Mouse (Mus musculus): Measurements from ENCODE around the gene Psmb10. TPM values are rescaled to one million over a fixed set of nuclear protein-coding genes. Genes with fewer than 3 reads are reported as not detected.
"Not testable (repeated sequence)": the region's sequence is repeated elsewhere in the genome, so short reads cannot be mapped to it uniquely, and the experiment has no call there.

Psmb10 gene
- 10 to 100 TPM; 54.6 to 72.9 (median 62.2) TPM for total RNA-seq (2022)

DNA sequence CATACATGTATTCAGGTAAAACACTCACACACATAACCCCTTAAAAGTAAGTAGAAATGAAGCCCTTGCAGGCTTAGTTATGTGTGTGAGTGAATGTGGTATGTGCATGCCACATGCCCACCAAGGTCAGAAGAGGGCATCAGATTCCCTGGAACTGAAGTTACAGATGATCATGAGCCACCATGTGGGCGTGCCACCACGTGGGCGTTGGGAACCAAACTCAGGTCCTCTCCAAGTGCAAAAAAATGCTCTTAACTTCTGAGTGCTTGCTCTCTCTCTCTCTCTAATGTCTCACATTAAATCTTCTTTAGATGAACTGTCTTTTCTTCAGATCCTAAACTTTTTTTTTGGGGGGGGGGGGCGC is at the start of gene Psmb10:
Gene Psmb10, minus strand, starts transcription at position 139 of the 364 bp plus-strand sequence.
- DNase-seq (ENCODE audit: low spot score): no peak

DNA sequence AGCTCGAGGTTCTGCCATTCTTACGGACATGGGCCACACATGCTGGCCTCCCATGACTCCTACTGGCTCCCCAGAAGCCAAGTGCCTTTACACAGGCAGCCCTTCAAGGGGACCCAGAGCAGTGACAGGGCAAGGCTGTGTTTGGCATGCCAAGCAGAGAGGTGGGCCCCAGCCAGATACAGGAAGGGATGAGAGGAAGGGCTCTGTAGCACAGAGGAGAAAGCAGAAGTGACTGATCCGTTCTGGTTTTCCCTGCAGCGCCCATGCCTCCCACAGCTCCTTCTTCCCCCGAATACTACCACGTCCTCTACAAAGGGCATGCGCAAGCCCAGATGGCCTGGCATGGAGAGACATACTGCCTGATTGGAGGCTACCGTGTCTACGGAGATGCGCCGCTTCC is 45.2 kb upstream of the Psmb10 start:
- DNase-seq (ENCODE audit: low spot score): not testable (repeated sequence)

DNA sequence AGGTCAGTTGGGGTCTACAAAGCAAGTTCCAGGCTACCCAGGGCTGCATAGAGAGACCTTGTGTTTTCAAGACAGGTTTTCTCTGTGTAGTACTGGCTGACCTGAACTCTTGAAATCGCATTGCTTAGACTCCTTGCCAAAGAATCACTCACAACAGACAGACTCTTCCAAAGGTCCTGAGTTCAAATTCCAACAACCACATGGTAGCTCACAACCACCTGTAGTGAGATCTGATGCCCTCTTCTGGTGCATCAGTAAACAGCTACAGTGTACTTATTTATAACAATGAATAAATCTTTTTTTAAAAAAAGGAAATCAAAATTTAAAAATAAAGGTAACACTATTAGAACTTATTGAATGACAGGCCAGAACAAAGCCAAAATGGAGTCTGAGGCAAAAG is 42.9 kb upstream of the Psmb10 start:
- DNase-seq (ENCODE audit: low spot score): no peak

DNA sequence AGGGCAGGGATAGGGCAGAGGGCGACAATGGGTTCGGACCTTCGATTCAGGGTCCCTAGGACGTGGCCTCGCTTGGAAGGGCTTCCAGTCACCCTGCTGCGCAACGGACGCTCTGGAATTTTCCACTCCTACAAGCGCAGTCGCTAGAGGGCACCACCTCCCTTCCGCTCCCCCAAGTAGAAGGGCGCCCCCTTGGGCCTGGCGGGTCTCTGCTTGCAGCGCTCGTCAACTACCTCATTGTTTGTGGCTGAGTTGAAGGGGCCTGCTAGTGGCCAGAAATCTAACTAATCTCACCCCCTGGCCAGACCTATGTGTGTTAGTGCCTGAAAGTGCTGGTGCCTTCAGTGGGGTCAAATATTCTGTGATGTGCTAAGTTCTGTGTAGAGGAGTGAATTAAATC is 41.1 kb upstream of the Psmb10 start, which contains the start of gene Dpep3:
Gene Dpep3, minus strand, starts transcription at position 105 of the 400 bp plus-strand sequence.
- no peak for DNase-seq (ENCODE audit: low spot score)

DNA sequence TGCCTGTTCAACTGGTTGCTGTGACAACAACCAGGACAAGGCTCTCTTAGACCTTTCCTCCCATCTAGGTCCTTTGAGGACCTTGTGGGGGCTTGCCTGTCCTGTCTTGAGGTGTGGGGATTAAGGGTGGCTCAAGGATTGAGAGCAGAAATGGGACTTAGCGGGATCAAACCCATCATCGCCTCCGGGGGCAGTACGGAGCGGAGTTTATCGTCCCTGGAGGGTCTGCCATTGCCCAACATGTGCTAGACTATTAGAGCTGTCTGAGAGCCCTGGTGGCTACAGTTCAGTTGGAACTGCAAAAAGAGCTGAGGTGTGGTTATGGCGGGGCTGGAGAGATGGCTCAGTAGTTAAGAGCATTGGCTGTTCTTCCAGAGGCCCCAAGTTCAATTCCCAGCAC is 37.1 kb upstream of the Psmb10 start:
- DNase-seq (ENCODE audit: low spot score): no peak

DNA sequence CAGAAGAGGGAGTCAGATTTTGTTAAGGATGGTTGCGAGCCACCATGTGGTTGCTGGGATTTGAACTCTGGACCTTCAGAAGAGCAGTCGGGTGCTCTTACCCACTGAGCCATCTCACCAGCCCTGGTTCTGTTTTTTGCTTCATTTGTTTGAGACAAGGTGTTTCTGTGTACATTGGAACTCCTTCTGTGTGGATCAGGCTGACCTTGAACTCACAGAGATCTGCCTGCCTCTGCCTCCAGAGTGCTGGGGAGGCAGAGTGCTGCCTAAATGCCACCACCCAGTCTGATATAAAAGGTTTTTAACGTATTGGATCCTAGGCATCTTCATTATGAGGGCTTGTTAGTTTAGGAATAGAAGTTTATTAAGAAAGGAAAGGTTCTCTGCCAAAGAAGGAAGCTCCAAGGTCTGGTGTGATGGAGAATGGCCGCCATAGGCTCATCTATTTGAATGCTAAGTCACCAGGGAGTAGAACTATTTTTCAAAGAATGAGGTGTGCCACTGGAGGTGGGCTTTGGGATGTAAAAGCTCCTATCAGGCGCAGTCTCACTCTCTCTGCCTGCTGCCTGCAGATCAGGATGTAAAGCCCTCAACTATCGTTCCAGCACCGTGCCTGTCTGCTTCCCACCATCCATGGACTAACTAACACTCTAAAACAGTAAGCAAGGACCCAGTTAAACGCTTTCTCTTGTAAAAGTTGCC is 32.9 kb upstream of the Psmb10 start:
- no peak for DNase-seq (ENCODE audit: low spot score)

DNA sequence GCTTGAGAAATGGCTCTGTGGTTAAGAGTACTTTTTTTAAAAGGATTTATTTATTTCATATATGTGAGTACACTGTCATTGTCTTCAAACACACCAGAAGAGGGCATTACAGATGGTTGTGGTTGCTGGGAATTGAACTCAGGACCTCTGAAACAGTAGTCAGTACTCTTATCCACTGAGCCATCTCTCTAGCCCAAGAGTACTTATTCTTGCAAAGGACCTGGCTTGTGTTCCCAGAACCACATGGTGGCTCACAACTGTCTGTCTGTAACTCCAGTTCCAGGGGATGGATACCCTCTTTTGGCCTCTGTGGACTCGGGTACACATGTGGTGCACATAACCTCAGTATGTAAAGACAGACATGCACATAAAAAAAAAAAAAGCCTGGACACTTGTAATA is 31.1 kb upstream of the Psmb10 start:
- DNase-seq (ENCODE audit: low spot score): no peak

DNA sequence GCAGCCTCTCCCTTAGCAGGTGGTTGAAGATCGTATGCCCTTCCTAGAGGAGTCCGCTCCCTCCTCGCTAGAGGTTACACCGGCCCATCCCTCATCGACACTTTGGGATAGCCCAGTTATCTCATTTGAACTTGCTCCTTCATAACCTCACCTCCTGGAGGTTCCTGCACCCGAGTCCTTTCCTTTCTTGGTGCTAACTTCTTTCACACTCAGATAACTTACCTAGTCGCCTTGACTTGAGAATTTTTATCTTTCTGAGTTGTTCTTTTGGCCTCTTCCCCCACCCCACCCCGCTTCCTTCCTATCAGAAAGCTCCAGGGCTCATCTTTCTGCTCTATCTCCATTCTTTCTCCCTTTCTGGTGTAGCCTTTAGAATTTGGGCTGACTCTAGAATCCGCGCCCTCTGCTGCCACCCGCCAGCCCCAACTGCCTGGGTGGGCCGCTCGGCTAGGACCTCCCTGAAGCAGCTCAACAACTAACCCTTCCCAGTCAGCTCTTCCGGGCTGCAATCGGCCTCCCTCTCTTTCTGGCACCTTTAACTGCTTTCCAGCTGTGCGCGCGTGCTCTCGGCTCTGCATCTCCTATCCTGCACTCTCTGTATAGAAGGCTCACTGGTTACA is 28.6 kb upstream of the Psmb10 start:
- no peak for DNase-seq (ENCODE audit: low spot score)

DNA sequence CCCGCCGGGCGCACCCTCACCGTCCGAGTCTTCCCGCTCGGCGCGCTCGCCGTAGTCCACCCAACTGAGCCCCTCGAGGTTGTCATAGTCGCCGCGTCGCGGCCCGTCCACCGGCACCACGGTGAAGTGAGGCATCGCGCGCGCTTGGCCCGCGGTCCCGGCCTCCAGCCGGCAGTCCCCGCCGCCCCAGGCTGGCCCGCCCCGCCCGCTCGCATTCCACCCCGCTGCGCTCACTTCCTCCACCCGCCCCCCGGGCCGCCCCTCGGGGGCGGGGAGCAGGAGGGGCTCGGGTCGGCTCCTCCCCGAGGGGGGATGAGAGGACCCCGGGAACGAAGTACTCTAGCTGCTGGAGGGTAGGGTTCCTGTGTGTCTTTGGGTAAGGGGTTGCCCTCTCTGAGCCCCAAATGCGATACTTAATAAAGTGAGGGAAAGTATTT is 27.7 kb upstream of the Psmb10 start, which contains the start of gene Slc12a4:
Gene Slc12a4, minus strand, starts transcription at position 193 of the 437 bp plus-strand sequence.
- peak; percentile 76 for DNase-seq (ENCODE audit: low spot score)

DNA sequence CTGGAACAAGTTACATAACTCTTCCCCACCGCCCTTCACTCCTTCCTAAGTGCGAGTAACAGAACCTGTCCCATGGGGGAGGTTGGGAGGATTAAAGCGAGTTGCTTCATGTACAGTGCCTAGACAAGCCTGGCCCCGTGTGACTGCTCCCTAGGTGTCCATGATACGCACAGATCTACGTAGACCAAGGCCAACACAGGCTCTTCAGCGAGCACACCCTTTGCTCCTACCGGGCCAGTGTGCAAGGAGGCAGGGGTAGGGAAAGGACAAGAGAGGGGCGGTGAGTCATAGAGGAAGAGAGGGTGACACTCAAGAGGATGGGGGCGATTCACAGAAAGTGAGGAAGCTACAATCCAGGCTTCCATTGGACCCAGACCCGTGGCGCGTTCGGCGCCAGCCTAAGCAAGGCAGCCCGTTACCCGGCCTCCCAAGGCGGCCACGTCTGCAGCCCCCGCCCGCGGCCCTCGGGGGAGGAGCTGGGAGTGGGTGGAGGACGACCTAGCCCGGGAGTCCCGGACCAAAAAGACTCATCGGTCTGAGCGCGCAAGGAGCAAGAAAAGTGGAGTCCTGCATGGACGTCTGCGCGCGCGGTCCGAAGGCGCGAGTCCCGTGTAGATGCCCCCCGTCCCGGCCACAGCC is 27.1 kb upstream of the Psmb10 start:
- DNase-seq (ENCODE audit: low spot score): peak; percentile 18

DNA sequence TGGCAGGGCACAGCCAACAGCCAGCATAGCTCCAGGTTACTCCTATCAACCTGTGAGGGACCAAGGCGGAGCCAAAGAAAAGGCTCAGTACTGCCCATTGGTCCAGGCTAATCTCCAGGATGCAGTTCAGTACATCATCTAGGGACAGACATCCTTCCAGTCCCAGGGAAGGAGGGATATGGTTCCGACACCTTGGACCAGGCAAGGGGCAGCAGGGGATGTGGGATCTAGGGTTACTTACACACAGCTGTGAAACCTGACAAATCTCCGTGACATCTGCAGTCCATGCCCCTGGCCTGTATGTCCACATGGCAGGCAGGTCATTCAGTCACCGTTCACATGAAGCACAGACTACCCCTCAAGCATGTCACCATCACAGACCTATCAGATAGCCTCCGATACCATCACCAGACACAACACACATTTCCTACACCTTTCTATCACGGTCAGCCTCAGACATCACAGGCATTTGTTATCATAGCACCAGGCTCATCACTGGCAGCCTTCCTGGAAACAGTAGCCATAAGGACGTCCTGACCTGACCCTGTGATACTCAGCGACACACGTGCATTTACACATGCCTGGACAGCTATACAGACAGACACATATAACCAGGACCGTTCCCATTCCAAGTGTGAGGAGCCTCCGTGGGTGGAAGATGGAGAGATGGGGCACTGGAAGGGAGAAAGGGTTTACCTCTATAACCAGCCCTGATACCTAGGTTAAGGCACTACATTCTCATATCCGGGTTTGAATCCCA is 26.4 kb upstream of the Psmb10 start:
- DNase-seq (ENCODE audit: low spot score): no peak

DNA sequence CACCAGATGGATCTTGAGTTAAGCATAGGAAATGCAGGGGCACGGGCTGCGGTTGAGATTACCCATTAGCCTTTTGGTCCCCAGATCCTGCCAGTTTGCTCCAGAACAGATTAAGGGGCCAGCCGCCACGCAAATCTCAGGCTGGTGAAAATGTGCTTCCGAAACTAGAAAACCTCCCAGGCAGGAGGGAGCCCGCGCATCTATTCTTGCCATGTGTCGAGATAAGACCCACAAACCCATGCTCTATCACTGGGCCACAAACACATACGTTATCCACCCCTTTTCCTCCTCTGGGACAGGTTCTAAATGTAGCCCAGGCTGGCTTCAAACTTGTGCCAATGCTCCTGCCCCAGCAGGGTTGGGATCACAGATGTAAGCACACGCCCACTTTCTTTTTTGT is 23.3 kb upstream of the Psmb10 start:
- no peak for DNase-seq (ENCODE audit: low spot score)

DNA sequence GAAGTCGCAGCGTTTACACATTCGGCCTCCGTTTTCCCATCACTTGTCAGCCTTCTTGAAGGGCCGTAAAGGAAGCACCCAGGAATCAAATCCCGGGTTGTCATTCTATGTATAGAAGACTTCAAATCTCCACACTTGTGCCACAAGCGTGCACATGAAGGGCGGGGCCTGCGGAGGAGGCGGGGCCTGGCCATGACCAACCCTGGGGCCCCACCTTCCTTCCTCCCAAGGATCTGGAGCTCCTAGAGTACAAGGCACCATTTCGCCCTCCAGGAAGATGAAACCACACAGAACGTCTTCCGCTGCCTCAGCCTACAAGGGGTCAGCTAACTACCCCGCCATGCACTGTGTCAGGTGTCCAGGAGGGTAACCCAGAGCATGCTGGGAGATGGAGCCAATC is 22.9 kb upstream of the Psmb10 start:
- DNase-seq (ENCODE audit: low spot score): no peak

DNA sequence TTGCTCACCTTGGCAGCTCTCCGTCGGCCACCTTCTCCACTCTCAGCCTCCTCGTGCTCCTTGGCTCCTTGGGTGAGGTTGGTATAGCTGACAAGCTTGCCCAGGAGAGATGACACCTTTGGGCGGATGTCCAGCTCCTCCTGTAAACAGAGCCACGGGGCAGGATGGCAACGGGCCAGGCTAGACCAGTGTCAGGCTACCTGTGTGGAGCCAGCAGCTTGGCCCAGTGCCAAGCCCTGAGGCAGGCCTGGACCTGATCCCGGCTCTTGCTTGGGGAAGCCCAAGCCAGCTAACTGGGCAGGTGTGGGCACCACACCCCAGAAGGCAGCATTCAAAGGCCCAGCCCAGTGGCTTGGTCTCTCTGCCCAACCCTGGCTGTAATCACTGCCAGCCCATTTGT is 21.1 kb upstream of the Psmb10 start:
- peak; percentile 28 for DNase-seq (ENCODE audit: low spot score)

DNA sequence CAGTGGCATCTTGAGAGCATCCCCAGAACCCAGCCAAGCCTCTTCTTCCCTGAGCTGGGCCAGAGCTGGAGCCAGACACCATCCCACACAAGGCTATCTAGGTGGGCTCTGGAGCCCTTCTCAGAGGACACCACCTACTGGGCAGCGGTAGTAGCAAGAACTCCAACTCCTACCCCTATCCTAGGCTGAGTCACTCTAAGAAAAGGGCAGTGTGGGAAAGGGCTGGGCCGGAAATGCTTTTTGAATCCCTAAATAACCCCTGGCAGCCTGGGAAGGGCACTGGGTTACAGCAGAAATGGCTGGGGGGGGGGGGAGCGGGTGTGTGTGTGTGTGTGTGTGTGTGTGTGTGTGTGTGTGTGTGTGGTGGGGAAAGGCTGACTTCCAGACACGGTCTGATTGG is 19.6 kb upstream of the Psmb10 start:
- DNase-seq (ENCODE audit: low spot score): peak; percentile 75

DNA sequence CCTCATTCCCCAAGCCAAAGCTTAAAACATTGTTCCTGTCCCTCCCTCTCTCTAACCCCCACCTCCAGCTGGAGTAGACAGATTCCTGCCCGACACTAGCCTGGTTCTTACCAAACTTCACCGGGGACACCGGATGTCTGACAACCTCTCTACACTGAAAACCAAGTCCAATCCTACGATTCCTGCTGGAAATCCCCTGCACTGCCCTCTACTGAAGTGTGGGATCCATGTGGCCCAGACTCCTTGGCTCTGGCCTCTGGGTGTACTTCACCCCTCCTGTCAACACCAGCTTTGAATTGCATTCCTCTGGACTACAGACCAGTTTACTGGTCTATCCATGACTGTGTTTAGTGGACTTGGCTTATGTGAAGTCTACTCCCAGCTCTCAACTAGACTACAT is 18.3 kb upstream of the Psmb10 start:
- DNase-seq (ENCODE audit: low spot score): peak; percentile 45

DNA sequence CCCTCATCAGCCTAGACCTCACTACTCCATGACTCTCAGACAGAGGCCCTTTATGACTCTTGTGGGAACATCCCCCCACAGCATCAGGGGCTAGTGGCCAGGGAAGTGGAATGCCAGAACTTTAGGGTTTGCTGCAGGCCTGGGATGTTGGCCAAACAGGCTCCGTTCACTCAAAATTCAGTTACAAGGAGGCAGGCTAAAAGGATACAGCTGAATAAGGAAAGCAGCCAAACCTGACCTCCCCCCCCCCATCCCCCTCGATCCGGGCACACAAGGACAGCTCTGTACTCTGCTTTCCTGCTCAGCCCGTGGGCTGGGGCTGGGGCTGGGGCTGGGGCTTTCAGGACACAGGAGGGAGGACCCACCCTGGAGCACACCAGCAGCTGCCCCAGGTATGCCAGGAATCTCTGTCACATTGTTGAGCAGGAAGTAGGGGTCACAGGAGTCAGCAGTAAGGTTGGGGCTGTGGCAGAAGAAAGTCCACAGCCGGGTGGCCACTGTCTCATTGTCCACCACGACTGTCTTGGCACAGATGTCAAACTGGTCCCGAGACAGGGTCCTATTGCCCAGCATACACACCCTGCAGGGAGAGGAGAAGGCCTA is 12.9 kb upstream of the Psmb10 start:
- DNase-seq (ENCODE audit: low spot score): peak; percentile 33

DNA sequence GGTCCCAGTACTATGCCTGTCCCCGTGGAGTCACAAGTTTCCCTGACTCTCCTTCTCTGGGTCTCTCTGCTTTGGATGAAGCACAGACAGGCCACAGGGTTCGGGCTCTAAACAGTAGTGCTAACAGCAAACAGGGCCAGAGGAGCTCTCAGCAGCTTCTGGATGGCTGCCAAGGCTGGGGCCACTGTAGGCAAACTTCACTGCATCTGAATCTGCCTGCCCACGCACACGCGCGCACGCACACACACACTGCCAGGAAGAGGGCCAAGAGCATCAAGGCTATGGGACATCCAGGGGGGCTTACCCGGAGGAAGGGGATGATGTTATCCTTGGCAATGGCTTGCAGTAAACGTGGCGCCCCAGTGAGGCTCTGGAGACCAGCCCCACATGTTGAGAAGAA is 11.1 kb upstream of the Psmb10 start:
- DNase-seq (ENCODE audit: low spot score): no peak

DNA sequence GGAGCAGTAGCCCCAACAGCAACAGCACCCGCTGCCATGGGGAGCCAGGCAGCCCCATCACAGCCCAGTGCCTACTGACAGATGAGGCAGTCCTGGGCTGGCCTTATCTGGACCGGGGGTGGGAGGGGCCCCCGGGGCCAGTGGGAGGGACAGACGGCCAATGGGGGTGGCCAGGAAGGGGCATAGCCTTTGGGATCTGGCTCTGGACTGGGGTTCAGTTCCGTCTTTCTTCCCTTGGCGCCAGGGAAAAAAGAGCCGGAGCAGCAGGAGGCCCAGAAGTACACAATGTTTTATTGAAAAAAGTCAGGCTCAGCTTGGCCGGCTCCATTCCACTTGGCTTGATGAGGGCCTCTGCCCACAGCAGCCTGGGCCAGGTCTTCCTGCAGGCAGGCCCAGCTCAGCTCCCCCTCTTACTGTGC is 5.1 kb upstream of the Psmb10 start, which contains the start of gene Lcat:
Gene Lcat, minus strand, starts transcription at position 62 of the 419 bp plus-strand sequence.
- no peak for DNase-seq (ENCODE audit: low spot score)

DNA sequence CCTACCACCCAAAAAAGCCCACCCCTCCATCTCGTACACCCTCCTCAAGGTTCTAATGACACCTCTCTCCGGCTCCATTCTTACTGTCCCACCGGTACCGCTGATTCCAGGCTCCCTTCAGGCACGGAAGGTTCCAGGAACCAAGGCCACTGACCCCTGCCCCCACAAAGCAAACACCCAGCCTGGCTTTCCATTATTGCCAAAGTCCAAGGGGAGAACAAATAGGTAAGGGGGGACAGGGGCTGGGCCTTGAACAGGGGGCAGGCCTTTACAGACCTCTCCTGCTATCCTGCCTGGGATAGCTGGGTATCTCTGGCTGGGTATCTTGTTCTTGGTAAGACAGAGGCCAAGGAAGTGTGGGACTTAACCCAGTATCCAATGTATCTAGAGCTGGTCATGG is 4.3 kb upstream of the Psmb10 start:
- DNase-seq (ENCODE audit: low spot score): no peak

DNA sequence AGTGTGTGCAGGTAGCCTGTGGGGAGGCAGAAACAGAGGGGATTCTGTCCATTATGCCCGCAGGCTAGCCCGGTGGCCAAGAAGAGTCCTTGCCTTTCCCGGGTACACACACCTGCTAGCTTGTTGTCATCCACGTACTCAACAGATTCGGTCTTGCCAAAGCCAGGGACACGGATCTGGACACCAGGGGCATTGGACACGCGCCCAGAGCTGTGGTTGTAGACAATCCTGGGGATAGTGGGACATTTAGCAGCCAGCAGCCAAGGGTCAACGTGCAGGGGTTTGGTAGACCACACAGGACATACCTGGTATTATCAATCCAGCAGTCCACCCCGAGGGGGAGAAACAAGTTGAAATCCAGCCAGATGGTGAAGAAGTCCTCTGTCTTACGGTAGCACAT is 3.8 kb upstream of the Psmb10 start:
- DNase-seq (ENCODE audit: low spot score): no peak

Measured in heart, adult 8-10 months (tissue).